In the genomic region with DNA sequence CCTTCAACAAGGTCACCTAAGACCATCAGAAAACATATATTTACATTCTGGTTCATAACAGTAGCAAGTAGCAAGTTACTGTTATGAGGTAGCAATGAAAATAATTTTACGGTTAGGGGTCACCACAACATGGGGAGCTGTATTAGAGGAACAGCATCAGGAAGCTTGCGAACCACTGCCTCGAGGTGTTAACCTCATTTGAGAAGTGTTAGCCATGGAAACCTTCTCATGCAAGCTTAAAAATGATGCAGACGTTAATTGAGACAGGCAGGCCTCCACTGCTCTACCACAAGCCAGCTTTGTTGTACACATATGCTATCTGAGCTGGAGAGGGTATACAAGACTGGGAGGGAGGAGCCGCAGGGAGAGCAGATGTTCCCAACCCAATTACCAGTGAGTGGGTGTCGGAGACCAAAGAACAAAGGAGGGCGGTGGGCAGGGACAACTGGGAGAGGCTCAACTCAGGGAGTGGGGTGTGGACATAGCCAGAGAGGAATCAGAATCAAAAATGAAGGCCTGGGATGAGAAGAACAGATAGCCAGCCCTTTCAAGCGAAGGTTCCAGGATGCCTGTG, we compare ENCODE assay signal across 12 mouse cellular contexts. TPM values are rescaled to one million over a fixed set of nuclear protein-coding genes. Genes with fewer than 3 reads are reported as not detected.
A peak's percentile ranks its signal among the peaks of the same experiment; 100 is the strongest.
DNase-seq lines count a peak whose midpoint lies in the region.
"Had no signal": no experiment of that assay in that cellular context is flagged by ENCODE, and none has a peak within 500 bp of the region (broad histone marks: within the 10 kb centered on the region; RNA-seq: fewer than 3 reads in every experiment).

No protein-coding gene starts in this region.

- H3K4me3 ChIP-seq in brown adipose tissue, adult 24 weeks (ENCODE audit: insufficient read depth, low read depth, low read length): no peak overlapping the region
- H3K4me3 ChIP-seq: embryonic facial prominence, embryonic 12.5 days; heart, embryonic 13.5 days; limb, embryonic 15.5 days had no signal

- peak; percentile 26 to 63 for DNase-seq in heart, adult 18-20 months
- no peak for DNase-seq in heart, postnatal 4 days
- peak; percentile 63 for DNase-seq in CD4-positive helper T cell, adult 2 months (ENCODE audit: low read depth, low spot score)
- peak; percentile 67 for DNase-seq in lung, postnatal 10 days
- DNase-seq in MN1 (ENCODE audit: low spot score): no peak
- no peak for DNase-seq in kidney, postnatal 36 days
- DNase-seq in urinary bladder, adult 2 months (ENCODE audit: low spot score): no peak
- DNase-seq: adrenal gland, adult 2 months had no signal

- H3K27ac ChIP-seq in brown adipose tissue, adult 24 weeks (replicated peaks; ENCODE audit: low read depth, low read length): peak overlapping the region; percentile 86
- H3K27ac ChIP-seq: embryonic facial prominence, embryonic 12.5 days; limb, embryonic 15.5 days had no signal

- peaks cover 17% of the 10 kb centered on the region; the same call in 1 of the 2 replicates for H3K4me1 ChIP-seq in brown adipose tissue, adult 24 weeks (ENCODE audit: control insufficient read depth, insufficient read depth, insufficient read length, low read length)

RNA-seq across cellular contexts. Expression of gene Med4, which starts 33.4 kb away (rescaled TPM):
- total RNA-seq in heart, adult 18-20 months (2021): 10 to 100 TPM; 21.3 to 23.7 TPM
- 10 to 100 TPM; 24.9 to 25.3 TPM for total RNA-seq in heart, postnatal 4 days (2021)
- polyA plus RNA-seq in brown adipose tissue, adult 24 weeks (2012; ENCODE audit: insufficient read depth, insufficient read length, missing spikeins): 14.7 and 23.5 TPM in 2 replicates
- 30.3 and 35.6 TPM in 2 replicates for polyA plus RNA-seq in urinary bladder, adult 2 months (2012; rRNA removed)

RNA-seq across cellular contexts. Expression of gene Sucla2, which starts 48.7 kb away (rescaled TPM):
- total RNA-seq in heart, adult 18-20 months (2021): 100 to 1,000 TPM; 776 to 832 TPM
- 100 to 1,000 TPM; 381 to 391 TPM for total RNA-seq in heart, postnatal 4 days (2021)
- polyA plus RNA-seq in brown adipose tissue, adult 24 weeks (2012; ENCODE audit: insufficient read depth, insufficient read length, missing spikeins): 1,877 and 1,970 TPM in 2 replicates
- polyA plus RNA-seq in urinary bladder, adult 2 months (2012; rRNA removed): 76.3 and 78.1 TPM in 2 replicates

Comparison
In these comparisons a context has a peak if more than half of its experiments do, and no peak if none do; other contexts are left out.
1. DNase-seq: peak in heart, adult 18-20 months (2 of 2), CD4-positive helper T cell, adult 2 months (single experiment) and lung, postnatal 10 days (single experiment); none in heart, postnatal 4 days (single experiment), MN1 (single experiment), kidney, postnatal 36 days (0 of 2) and urinary bladder, adult 2 months (single experiment).